Mouse (Mus musculus) urinary bladder, postnatal 4 days (tissue): Measurements from ENCODE around the gene Xylb.
A peak's percentile ranks its signal among the peaks of the same experiment; 100 is the strongest.

Experiments used
- DNase-seq, 2 experiments: peaks; one replicate each; pipeline ENCODE4 v3.0.0; 2021 to 2022; ENCODE audit warnings: low spot score in 2 of 2

Xylb gene

GRCm38 (mm10) chr9:119401801-119402214 is 44.6 kb downstream of the Xylb start, which contains the start of gene Acvr2b:
Acvr2b (plus strand) TSS chr9:119402118.
- DNase-seq, result peak; percentile 93 to 96

GRCm38 (mm10) chr9:119402253-119403235 is 45.4 kb downstream of the Xylb start:
- DNase-seq, result peak in 1 of 2 experiments; percentile 53

- DNase-seq, result peak in 1 of 2 experiments; percentile 38
Observed at GRCm38 (mm10) chr9:119403236-119403641, 46.1 kb downstream of the Xylb start.

- DNase-seq, result no peak
Observed at GRCm38 (mm10) chr9:119404090-119404489, 46.9 kb downstream of the Xylb start.

GRCm38 (mm10) chr9:119407884-119408283 is 50.7 kb downstream of the Xylb start:
- no peak for DNase-seq

GRCm38 (mm10) chr9:119408898-119409664 is 51.9 kb downstream of the Xylb start:
- no peak for DNase-seq

GRCm38 (mm10) chr9:119409864-119410263 is 52.7 kb downstream of the Xylb start:
- no peak for DNase-seq

- no peak for DNase-seq
Observed at GRCm38 (mm10) chr9:119418025-119418424, 60.8 kb downstream of the Xylb start.

GRCm38 (mm10) chr9:119419852-119420438 is 62.8 kb downstream of the Xylb start:
- no peak for DNase-seq

- peak in 1 of 2 experiments; percentile 51 for DNase-seq
Observed at GRCm38 (mm10) chr9:119425217-119425975, 68.2 kb downstream of the Xylb start.

GRCm38 (mm10) chr9:119425976-119426415 is 68.8 kb downstream of the Xylb start:
- no peak for DNase-seq

- DNase-seq, result no peak
Observed at GRCm38 (mm10) chr9:119426483-119426882, 69.3 kb downstream of the Xylb start.

- peak; percentile 71 to 82 for DNase-seq
Observed at GRCm38 (mm10) chr9:119430311-119430710, 73.1 kb downstream of the Xylb start.

GRCm38 (mm10) chr9:119435855-119436254 is 78.7 kb downstream of the Xylb start:
- DNase-seq, result no peak

GRCm38 (mm10) chr9:119438065-119438464 is 80.9 kb downstream of the Xylb start:
- DNase-seq, result no peak

GRCm38 (mm10) chr9:119438498-119439000 is 81.4 kb downstream of the Xylb start:
- no peak for DNase-seq
